Mouse (Mus musculus) gastrocnemius, adult 2 months (tissue): ENCODE results near the gene Rasd2. TPM values are rescaled to one million over a fixed set of nuclear protein-coding genes. Genes with fewer than 3 reads are reported as not detected.

Source experiments
- DNase-seq: peaks from one replicate; pipeline ENCODE4 v3.0.0; 2022
- H3K27ac ChIP-seq: fragments of 200-600 bp; 2 replicates; pipeline ENCODE4 v1.8.1; 2022; ENCODE audit warnings: mild to moderate bottlenecking
- H3K4me3 ChIP-seq: fragments of 200-600 bp; 2 replicates; pipeline ENCODE4 v1.8.1; 2022; ENCODE audit warnings: mild to moderate bottlenecking, moderate library complexity
- CTCF ChIP-seq: fragments of 200-600 bp; IDR thresholded peaks from 2 replicates; pipeline ENCODE4 v1.8.1; 2022; ENCODE audit warnings: antibody characterized with exemption, mild to moderate bottlenecking, moderate library complexity
- intact Hi-C: fragments of 180-260 bp; cut with DNase I; formaldehyde crosslinking; loops from one replicate; pipeline ENCODE4 v1.15.1; 2025
- total RNA-seq, 2 experiments: library from RNA; stranded (reverse); gene quantifications; 2 replicates each; pipeline ENCODE4 v1.2.3; 2021

The Rasd2 gene
- total RNA-seq, 2 experiments from 2014 or later = 23.7 to 46.3 TPM

GRCm38 (mm10) chr8:75203420-75203819 is 10.3 kb upstream of the Rasd2 start:
- intact Hi-C loops = no loop called here
- no peak overlapping the region for H3K4me3 ChIP-seq
- no peak for DNase-seq
- no peak overlapping the region; the same call in 1 of the 2 replicates for H3K27ac ChIP-seq
- no peak for TF ChIP-seq CTCF

GRCm38 (mm10) chr8:75204190-75204868 is 9.4 kb upstream of the Rasd2 start:
- no peak for DNase-seq
- Histone ChIP-seq H3K4me3 (no peak overlapping the region), H3K27ac (no peak overlapping the region)
- intact Hi-C loops = no loop called here
- TF ChIP-seq CTCF = no peak

DNA sequence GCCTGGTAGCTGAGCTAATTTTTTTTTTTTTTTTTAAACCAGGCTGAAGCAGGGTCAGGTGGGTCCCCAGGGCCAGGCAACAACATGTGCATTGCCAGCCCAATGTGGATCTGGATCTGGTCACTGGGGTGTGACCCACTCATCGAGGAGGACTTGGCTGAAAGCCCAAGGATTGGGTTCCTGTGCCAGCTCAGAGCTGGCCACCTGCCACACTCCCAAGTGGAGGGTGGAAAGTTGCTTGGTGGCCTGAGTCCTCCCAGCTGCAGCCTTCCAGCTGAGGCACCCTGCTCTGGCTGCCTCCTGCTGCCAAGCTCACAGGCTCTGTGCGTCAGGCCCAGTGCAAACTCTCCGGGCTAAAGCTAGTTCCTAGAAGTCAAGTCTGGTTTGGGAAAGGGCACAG is 2.3 kb upstream of the Rasd2 start:
- intact Hi-C loops = no loop called here
- no peak for TF ChIP-seq CTCF
- DNase-seq = peak; percentile 35
- H3K4me3 ChIP-seq = no peak overlapping the region
- H3K27ac ChIP-seq = peak overlapping the region; percentile 84; the same call in 1 of the 2 replicates

GRCm38 (mm10) chr8:75212631-75213306 is 975 bp upstream of the Rasd2 start:
- peak; percentile 92 for DNase-seq
- intact Hi-C loops = no loop called here
- TF ChIP-seq CTCF = no peak
- H3K27ac ChIP-seq = peak overlapping the region; percentile 84
- H3K4me3 ChIP-seq = peak overlapping the region; percentile 88

GRCm38 (mm10) chr8:75213307-75213651 is 465 bp upstream of the Rasd2 start:
- intact Hi-C loops = no loop called here
- Histone ChIP-seq H3K4me3 (peak overlapping the region; percentile 88), H3K27ac (peak overlapping the region; percentile 84)
- no peak for TF ChIP-seq CTCF
- DNase-seq = no peak

- no peak overlapping the region for H3K27ac ChIP-seq
- peak; percentile 66 for DNase-seq
- intact Hi-C loops = loop anchor here (5.0 kb wide), 2 partner anchors 57 to 143 kb away; no protein-coding TSS in a partner anchor
- no peak for TF ChIP-seq CTCF
- H3K4me3 ChIP-seq = peak overlapping the region; percentile 88
Observed at GRCm38 (mm10) chr8:75215046-75215445, 1.3 kb downstream of the Rasd2 start.

- no peak for DNase-seq
- intact Hi-C loops = loop anchor here (5.0 kb wide), 2 partner anchors 56 to 144 kb away; no protein-coding TSS in a partner anchor
- Histone ChIP-seq H3K27ac (peak overlapping the region; percentile 24; the same call in 1 of the 2 replicates), H3K4me3 (peak overlapping the region; percentile 88)
- no peak for TF ChIP-seq CTCF
Observed at GRCm38 (mm10) chr8:75215931-75216330, 2.2 kb downstream of the Rasd2 start.

DNA sequence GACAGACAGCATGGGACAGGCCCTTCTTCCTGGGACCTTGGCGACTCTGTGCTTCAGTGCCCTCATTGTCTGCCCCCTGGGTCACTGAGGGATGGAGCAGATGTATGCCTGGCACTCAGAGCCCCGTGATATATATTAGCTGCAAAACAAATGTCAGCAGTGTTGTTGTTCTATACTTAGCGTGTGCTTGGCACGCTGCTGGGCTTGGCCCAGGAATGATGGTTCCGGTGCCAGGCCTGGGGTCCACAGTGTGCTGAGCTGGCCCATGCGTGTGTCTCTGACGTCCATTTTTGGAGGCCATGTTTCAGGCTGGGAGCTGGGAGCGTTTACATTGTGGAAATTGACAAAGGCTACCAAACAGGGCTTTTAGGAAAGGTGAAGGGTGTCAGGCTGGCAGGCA is 3.1 kb downstream of the Rasd2 start:
- DNase-seq = no peak
- Histone ChIP-seq H3K27ac (no peak overlapping the region), H3K4me3 (no peak overlapping the region)
- intact Hi-C loops = loop anchor here (5.0 kb wide), 2 partner anchors 55 to 145 kb away; no protein-coding TSS in a partner anchor
- no peak for TF ChIP-seq CTCF

DNA sequence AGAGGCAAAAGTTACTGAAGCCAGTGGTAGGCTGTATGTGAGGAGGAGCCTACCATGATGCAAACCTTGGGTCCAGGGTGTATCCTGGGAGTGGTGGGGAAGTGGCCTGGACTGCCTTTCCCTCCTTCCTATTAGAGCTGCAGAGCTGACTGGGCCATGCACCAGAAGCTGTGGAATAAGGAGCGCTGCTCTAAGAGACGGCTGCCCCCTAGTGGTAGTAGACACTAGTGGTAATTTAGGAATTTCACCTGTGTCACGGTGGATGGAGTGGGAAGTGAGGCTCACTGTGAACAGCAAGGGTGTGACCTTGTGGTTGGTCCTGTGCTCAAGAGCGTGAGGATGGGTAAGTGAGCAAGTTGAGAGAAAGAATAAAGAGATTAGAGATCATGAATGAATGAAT is 4.2 kb downstream of the Rasd2 start:
- Histone ChIP-seq H3K4me3 (no peak overlapping the region), H3K27ac (no peak overlapping the region)
- peak; percentile 84 for TF ChIP-seq CTCF
- DNase-seq = peak; percentile 73
- intact Hi-C loops = loop anchor here (1.0 to 5.0 kb wide), 3 partner anchors 54 to 146 kb away; no protein-coding TSS in a partner anchor

- peak; percentile 47 for TF ChIP-seq CTCF
- Histone ChIP-seq H3K4me3 (no peak overlapping the region), H3K27ac (no peak overlapping the region)
- DNase-seq = peak; percentile 43
- intact Hi-C loops = loop anchor here (5.0 kb wide), 2 partner anchors 52 to 148 kb away; no protein-coding TSS in a partner anchor
Observed at GRCm38 (mm10) chr8:75219877-75220738, 6.4 kb downstream of the Rasd2 start.

- intact Hi-C loops = no loop called here
- TF ChIP-seq CTCF = no peak
- H3K27ac ChIP-seq = no peak overlapping the region
- no peak overlapping the region for H3K4me3 ChIP-seq
- no peak for DNase-seq
Observed at GRCm38 (mm10) chr8:75222665-75223064, 8.9 kb downstream of the Rasd2 start.

DNA sequence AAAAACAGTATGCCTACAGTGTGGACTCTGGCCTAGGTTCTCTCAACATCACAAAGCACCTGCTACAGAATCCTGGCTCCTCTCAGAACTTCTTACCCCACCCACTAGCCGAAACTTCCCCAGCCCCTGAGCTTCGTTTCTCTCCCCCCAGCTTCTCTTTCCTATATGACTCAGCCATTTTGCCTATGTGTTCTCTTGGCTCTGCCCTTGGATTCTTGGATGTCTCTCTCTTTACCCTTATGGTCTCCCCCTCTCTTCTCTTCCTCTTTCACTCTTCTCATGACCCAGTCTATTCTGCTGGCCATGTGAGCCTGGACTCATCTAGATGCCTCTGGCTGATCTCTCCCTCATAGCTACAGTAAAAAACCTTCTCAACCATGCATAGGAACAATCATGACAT is 13.0 kb downstream of the Rasd2 start:
- Histone ChIP-seq H3K4me3 (no peak overlapping the region), H3K27ac (no peak overlapping the region)
- no peak for DNase-seq
- intact Hi-C loops = no loop called here
- TF ChIP-seq CTCF = no peak
